Mouse (Mus musculus) cerebellum, adult (tissue): ENCODE measurements around the gene Nol6.

ENCODE experiments used
- ATAC-seq: cut with Nextera tagmentation; 2 replicates; pipeline ENCODE4 v1.9.2; 2017; ENCODE audit warnings: mild to moderate bottlenecking, moderate library complexity, mixed read lengths; ENCODE audit not compliant: insufficient number of reproducible peaks, low FRiP score, low TSS enrichment

Gene Nol6

GRCm38 (mm10) chr4:41129406-41129805 is 5.2 kb upstream of the Nol6 start:
- ATAC-seq: peak; percentile 78

- ATAC-seq: no peak
These were observed 5.5 kb downstream of the Nol6 start for GRCm38 (mm10) chr4:41118706-41119292.

GRCm38 (mm10) chr4:41116817-41117216 is 7.4 kb downstream of the Nol6 start:
- ATAC-seq: no peak

- no peak for ATAC-seq
These were observed 8.5 kb downstream of the Nol6 start for GRCm38 (mm10) chr4:41115793-41116192.

GRCm38 (mm10) chr4:41115074-41115473 is 9.2 kb downstream of the Nol6 start:
- ATAC-seq: no peak

GRCm38 (mm10) chr4:41114358-41115070 is 9.7 kb downstream of the Nol6 start:
- ATAC-seq: no peak

- no peak for ATAC-seq
These were observed 15.4 kb downstream of the Nol6 start for GRCm38 (mm10) chr4:41108717-41109425.

- ATAC-seq: peak; percentile 76; the same call in 1 of the 2 replicates
These were observed 16.8 kb downstream of the Nol6 start for GRCm38 (mm10) chr4:41107440-41107839.

- no peak for ATAC-seq
These were observed 21.4 kb downstream of the Nol6 start for GRCm38 (mm10) chr4:41102901-41103300.

GRCm38 (mm10) chr4:41100986-41101385 is 23.3 kb downstream of the Nol6 start:
- no peak for ATAC-seq

- no peak for ATAC-seq
These were observed 25.7 kb downstream of the Nol6 start for GRCm38 (mm10) chr4:41098577-41098951.

GRCm38 (mm10) chr4:41097871-41098576 is 26.2 kb downstream of the Nol6 start, which contains the start of gene Aqp3:
Aqp3 (minus strand) TSS chr4:41098183.
- ATAC-seq: no peak

GRCm38 (mm10) chr4:41097381-41097780 is 26.9 kb downstream of the Nol6 start:
- ATAC-seq: no peak

GRCm38 (mm10) chr4:41096794-41097193 is 27.5 kb downstream of the Nol6 start:
- no peak for ATAC-seq

GRCm38 (mm10) chr4:41096169-41096568 is 28.1 kb downstream of the Nol6 start:
- ATAC-seq: no peak

GRCm38 (mm10) chr4:41094361-41094760 is 29.9 kb downstream of the Nol6 start:
- ATAC-seq: no peak

GRCm38 (mm10) chr4:41092958-41093357 is 31.3 kb downstream of the Nol6 start:
- no peak for ATAC-seq

GRCm38 (mm10) chr4:41091391-41091790 is 32.9 kb downstream of the Nol6 start:
- no peak for ATAC-seq

GRCm38 (mm10) chr4:41089705-41090104 is 34.5 kb downstream of the Nol6 start:
- no peak for ATAC-seq

GRCm38 (mm10) chr4:41089189-41089588 is 35.1 kb downstream of the Nol6 start:
- ATAC-seq: no peak
